Mouse (Mus musculus): Measurements from ENCODE around the gene Tjp3.

- TF ChIP-seq CTCF (IDR thresholded peaks at IDR 0.05; ENCODE audit: extremely low read depth, insufficient read length, insufficient replicate concordance, low read depth, low read length) (no peak), POLR2A (IDR thresholded peaks at IDR 0.05; ENCODE audit: low read depth, low read length) (no peak)
These were observed 25.8 kb downstream of the Tjp3 start for GRCm38 (mm10) chr10:81265540-81265939.

Data from small intestine, adult 2 months (tissue).